Mouse (Mus musculus): ENCODE results near the gene Gm26741.

DNA sequence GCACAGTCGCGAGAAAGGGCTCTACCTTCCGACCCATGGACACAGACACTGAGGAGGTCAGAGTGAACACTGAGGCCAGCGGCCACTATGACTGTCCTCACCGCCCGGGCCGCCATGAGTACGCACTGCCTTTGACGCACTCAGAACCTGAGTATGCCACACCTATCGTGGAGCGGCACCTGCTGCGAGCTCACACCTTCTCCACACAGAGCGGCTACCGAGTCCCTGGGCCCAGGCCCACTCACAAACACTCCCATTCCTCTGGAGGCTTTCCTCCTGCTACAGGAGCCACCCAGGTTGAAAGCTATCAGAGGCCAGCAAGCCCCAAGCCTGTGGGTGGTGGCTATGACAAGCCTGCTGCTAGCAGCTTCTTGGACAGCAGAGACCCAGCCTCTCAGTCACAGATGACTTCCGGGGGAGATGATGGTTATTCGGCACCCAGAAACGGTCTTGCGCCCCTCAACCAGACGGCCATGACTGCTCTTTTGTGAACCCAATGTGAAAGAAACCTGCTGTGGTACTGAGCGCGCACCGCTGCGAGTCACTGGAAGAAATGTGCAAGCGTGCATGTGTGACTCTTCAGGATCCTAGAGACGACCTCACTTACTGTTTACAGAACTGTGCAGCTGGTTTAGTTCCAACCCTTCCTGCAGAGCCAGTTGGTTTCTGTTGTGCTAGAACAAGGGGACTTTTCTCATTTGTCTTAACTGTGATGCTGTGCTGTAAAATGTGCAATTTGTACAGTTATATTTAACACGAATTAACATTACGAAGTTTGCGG, 38.9 kb upstream of the Gm26741 start:
- TF ChIP-seq POLR2A (IDR thresholded peaks at IDR 0.05; ENCODE audit: extremely low read depth, insufficient read depth, low read length) (no peak), CTCF (IDR thresholded peaks at IDR 0.05; ENCODE audit: extremely low read depth, insufficient read depth, low read length) (no peak)
